Mouse (Mus musculus) kidney, postnatal 4 days (tissue): ENCODE measurements around the gene Trnt1.
A peak's percentile ranks its signal among the peaks of the same experiment; 100 is the strongest.

Experiments
- DNase-seq, 2 experiments: peaks; one replicate each; pipeline ENCODE4 v3.0.0; 2021; ENCODE audit warnings: mixed read lengths in 2 of 2

Trnt1 gene

DNA sequence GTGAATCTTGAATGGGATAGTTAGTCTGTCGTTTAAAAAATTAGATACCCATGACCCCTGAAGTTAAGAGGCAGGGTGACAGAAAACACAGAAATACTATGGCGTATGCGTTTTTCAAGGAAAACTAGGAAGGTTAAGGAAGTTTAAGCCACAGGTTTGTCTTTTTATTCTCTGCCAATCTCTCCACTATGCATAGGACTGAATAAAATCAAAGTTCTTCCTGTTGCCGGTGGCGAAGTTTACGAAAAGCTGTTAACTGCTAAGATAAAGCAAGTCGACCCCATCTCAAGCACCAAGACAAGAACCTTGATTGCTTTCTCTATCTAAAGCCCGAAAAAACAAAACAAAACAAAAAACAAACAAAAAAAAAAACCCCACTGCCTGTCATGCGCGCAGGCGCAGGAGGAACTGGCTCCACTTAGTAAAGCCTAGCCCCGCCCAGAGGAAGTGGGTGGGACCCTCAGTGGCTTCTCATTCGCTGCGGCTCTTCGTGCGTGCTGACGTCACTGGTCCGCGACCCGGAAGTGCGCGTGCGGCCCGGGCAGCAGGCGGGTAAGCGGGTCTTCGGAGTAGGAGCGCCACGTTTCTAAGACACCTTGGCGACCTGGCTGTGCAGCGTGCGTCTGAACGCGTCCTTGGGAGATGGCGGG, at the start of gene Trnt1:
Gene Trnt1 (plus strand): TSS at position 481 of the 650 bp plus-strand sequence.
- DNase-seq = peak; percentile 99

- no peak for DNase-seq
Observed at GRCm38 (mm10) chr6:106725642-106726041, 43.3 kb upstream of the Trnt1 start.

GRCm38 (mm10) chr6:106726078-106726477, 42.8 kb upstream of the Trnt1 start:
- no peak for DNase-seq

GRCm38 (mm10) chr6:106727703-106728102, 41.2 kb upstream of the Trnt1 start:
- no peak for DNase-seq

GRCm38 (mm10) chr6:106729682-106730314, 39.1 kb upstream of the Trnt1 start:
- peak; percentile 4 to 6 for DNase-seq

- no peak for DNase-seq
Observed at GRCm38 (mm10) chr6:106732563-106732962, 36.4 kb upstream of the Trnt1 start.

- no peak for DNase-seq
Observed at GRCm38 (mm10) chr6:106738229-106738628, 30.7 kb upstream of the Trnt1 start.

DNA sequence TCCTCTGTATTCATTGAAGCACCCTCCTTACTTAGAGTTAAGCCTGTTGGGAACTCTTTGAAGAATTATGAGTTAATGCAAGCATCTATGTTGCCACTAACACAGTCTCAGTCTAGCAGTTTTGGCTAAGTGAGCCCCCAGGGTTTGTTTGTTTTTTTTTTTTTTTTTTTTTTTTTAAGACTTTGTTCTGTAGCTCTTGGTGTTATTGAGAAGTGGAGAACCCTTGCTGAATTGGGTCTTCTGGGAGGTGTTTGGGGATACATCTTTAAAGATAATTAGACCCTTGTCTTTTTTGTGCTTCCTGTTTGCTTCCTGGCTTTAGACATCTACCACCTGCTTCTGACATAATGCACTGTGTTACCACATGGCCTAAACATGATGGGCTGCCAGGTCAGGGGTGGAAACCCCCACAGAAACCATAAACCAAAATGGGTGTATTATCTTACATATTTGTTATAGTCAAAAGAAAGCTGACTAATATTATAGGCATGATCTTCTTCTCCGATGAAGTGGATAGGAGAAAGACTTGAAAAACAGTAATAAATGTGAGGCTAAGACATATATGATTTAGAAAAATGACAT, 28.6 kb upstream of the Trnt1 start:
- no peak for DNase-seq

GRCm38 (mm10) chr6:106743556-106744233, 25.2 kb upstream of the Trnt1 start:
- no peak for DNase-seq

GRCm38 (mm10) chr6:106745673-106746394, 23.1 kb upstream of the Trnt1 start:
- no peak for DNase-seq

DNA sequence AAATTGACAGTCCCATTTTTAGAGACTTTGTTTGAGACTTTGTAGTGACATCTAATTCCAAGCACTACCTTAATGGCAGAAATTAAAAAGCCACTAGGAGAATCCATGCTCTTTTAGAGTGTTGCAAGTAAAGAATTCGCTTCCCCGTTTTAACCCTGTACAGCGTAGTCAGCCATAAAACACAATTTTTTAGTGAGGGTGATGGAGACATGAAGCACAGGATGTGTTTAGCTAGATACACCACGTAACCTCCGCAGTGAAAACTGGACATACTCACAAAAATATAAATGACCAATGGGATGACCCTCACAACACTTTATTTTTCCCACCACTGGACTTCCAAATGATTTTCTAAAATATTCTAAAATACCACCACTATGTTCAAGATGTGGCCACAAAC, 21.7 kb upstream of the Trnt1 start:
- no peak for DNase-seq

DNA sequence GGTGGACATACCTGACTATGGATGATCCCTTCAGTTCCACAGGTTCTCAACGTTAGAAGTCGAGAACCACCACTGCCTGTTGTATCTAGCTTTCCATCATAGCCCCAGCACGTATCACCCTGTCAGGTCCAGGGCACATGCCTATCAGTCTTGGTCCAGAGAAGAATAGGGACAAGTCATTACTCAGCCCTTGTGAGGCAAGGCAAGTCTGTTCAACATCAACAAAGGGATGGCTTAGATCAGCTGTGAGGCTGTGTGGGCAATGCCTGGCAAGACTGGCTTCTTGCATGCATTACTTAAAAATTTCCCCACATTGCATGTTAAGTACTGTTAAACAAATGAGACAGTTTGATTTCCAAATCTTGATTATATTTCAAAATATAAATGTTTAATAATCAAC, 21.1 kb upstream of the Trnt1 start:
- no peak for DNase-seq

GRCm38 (mm10) chr6:106748887-106749388, 20.0 kb upstream of the Trnt1 start, which contains the start of gene Il5ra:
Gene Il5ra (minus strand): TSS chr6:106749037.
- no peak for DNase-seq

DNA sequence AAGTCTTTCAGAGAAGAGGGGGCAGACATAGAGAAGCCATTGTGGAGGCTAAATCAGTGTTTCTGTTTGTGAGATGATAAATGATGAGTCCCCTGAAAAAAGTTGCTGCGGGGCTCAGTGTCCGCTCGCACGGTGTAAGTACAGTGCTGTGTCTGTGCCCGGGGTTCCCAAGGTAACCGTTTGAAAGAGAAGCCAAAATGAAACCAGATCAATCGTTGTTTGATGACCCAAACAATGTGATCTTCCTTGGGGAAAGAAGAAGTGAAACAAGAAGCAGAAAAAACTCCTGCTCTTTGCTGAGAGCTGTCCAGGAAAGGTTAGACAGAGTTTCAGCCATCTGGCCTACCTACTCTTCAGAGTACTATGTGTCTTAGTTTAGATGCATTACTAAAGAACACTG, 18.6 kb upstream of the Trnt1 start:
- no peak for DNase-seq

DNA sequence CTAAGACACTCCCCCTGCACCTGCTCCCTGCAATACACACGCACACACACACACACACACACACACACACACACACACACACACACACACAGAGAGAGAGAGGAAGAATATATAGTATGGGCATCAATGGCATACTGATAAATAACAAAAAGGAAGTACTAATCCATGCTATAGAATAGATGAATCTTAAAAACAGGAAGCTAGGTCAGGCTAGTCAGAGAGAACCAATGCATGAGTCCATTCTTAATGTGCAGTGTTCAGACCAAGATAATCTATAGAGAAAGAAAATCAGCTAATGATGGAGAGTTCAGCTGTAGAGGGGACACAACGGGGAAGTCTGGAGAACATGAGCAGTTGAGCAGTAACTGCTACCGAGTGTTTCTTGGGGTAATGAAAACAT, 10.6 kb upstream of the Trnt1 start:
- DNase-seq = no peak

DNA sequence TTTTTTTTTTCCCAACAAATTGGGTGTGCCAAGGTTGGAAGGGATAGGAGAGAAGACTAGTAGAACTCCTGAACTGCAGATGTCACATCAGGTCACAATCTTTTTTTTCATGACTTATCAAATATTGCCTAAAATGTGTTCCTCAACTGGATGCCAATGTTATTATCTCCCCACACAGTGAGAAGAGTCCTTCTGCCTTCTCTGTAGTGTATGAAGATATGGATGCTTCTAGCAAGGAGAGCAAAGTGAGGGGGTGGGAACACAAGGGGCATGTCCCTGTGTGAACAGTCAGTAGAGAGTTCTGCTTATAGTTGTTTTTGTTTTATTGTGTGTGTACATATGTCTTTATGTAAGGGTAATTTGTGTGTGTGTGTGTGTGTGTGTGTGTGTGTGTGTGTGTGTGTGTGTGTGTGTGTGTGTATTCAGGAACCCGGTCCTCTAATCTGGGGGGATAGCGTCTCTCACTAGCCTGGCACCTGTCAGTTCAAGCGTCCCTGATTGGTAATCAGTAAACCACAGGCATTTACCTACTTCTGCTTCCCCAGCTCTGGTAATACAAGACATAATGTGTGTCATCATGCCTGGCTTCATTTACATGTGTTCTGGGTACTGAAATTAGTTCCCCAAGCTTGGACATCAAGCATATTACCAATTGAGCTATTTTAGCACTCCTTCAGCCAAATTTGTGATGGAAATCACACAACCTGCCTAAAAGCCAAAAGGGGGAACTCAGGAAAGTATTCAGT, 8.3 kb upstream of the Trnt1 start:
- DNase-seq = no peak

DNA sequence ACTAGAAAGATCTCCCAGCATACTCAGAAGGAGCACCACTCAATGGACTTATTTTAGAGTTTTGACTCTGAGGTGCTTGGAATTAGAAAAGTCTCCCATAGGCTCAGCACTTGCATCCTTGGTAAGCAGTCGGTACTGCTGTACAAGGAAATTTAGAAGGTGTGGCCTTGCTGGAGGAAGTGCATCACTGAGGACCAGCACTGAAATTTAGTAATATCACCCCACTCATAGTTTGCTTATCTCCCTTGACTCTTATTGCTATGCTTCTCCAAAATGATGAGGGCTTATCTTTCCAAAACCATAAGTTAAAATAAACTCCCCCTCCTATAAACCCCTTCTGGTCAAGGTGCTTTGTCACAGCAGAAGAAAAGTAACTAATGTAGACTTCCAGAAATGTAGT, 7.4 kb upstream of the Trnt1 start:
- DNase-seq = no peak

DNA sequence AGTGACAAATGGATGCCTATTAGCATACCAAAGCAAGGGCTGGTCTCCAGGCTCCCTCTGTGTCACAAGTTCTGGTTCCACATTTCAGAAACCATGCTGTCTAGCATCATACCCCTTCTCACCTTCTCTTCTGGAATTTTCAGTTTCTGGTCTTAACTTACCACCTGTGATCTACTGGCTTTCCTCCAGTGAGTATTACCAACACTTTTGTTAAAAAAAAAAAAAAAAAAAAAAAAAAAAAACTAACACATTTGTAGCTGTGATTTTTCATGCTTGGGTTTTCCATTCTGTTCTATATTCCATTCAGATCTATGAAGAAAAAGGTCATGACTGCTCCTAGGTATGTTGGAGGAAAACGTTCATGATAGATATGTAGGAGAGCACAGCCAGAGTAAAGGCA, 3.0 kb upstream of the Trnt1 start:
- DNase-seq = no peak

GRCm38 (mm10) chr6:106766774-106767173, 2.1 kb upstream of the Trnt1 start:
- DNase-seq = no peak

DNA sequence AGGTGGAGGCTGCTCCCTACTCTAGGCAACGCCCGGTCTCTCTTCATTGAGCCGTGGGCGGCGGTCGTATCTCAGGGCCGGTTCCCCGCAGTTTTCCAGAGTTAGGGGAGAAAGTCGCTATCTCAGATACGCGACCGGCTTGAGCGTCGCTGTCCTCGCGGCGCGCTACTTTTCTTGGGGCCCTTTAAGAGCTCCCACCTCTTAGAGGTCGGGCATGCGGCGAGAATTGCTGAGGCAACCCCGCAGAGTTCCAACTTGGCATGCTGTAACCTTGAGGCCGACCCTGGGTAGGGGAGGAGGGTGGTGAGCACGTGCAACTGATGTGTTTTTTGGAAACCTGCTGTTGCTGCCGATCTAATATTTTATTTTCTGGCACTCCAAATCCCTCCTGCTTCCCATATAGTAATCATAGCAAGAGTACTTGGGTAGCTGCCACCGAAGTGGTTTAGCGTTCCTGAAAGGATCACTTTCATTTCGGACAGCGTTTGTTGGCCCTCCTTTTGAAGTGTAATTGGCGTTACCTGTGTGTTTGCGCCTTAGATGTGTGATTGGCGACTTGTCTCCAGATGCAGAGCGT, 458 bp downstream of the Trnt1 start:
- no peak for DNase-seq

GRCm38 (mm10) chr6:106770046-106770445, 1.1 kb downstream of the Trnt1 start:
- no peak for DNase-seq

DNA sequence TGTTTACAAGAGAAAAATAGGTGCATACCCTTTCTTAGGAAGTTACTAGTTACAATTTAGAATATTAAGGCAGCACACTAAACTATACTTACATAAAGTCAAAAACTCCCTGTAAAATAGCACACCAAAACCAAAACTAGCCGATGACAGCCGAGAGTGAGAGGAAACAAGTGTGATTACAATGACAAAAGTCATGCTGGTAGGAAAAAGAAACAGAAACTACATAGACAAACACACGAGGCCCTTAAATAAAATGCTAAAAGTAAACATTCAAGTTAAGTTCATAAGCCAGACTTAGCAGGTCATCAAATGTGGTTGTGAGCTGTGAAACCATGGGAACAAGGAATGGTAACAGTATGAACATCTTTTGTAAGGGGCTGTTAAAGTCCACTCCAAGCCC, 18.2 kb downstream of the Trnt1 start:
- no peak for DNase-seq
